Mouse (Mus musculus) spleen, adult 2 months (tissue): Measurements from ENCODE around the gene Maml3. TPM values are rescaled to one million over a fixed set of nuclear protein-coding genes. Genes with fewer than 3 reads are reported as not detected.
A peak's percentile ranks its signal among the peaks of the same experiment; 100 is the strongest.

Experiments used
- DNase-seq, 2 experiments: peaks; one replicate each; pipeline versions ENCODE4 v3.0.0 to v3.0.0-alpha.2; 2012 to 2021; ENCODE audit warnings: low spot score in 2 of 2, low read depth in 1 of 2
- H3K27ac ChIP-seq: fragments of 200-500 bp; 2 replicates; pipeline ENCODE4 v1.5.1; 2012; ENCODE audit warnings: low read length, inconsistent platforms; ENCODE audit not compliant: insufficient read depth
- H3K27me3 ChIP-seq: fragments of 200-500 bp; 2 replicates; pipeline ENCODE4 v1.6.1; 2012; ENCODE audit warnings: mild to moderate bottlenecking, moderate library complexity, low read length, inconsistent platforms; ENCODE audit not compliant: control insufficient read depth, insufficient read depth
- H3K36me3 ChIP-seq: fragments of 200-500 bp; 2 replicates; pipeline ENCODE4 v1.6.1; 2012; ENCODE audit warnings: mild to moderate bottlenecking, low read length, inconsistent platforms; ENCODE audit not compliant: control insufficient read depth, insufficient read depth
- H3K4me1 ChIP-seq: fragments of 200-500 bp; 2 replicates; pipeline ENCODE4 v1.6.1; 2011; ENCODE audit warnings: inconsistent platforms; ENCODE audit not compliant: control insufficient read depth, insufficient read depth, insufficient read length
- H3K4me3 ChIP-seq: fragments of 200-500 bp; 2 replicates; pipeline ENCODE4 v1.5.1; 2011; ENCODE audit warnings: mild to moderate bottlenecking, inconsistent platforms; ENCODE audit not compliant: insufficient read depth, insufficient read length; ENCODE audit errors: extremely low read depth
- CTCF ChIP-seq: fragments of 200-500 bp; IDR thresholded peaks from 2 replicates; pipeline ENCODE4 v1.5.1; 2011; ENCODE audit warnings: mild to moderate bottlenecking, inconsistent platforms; ENCODE audit not compliant: insufficient read depth, insufficient read length, insufficient replicate concordance; ENCODE audit errors: extremely low read depth
- POLR2A ChIP-seq: fragments of 200-500 bp; IDR thresholded peaks from 2 replicates; pipeline ENCODE4 v1.6.1; 2011; ENCODE audit warnings: low read depth, low read length, inconsistent platforms
- WGBS: fragments of 180-500 bp; shearing (Covaris S2); methylation state at CpG from one replicate; pipeline ENCODE4 v1.1.7; 2018; 5-methylcytosine and 5-hydroxymethylcytosine counted together
- polyA plus RNA-seq: library from polyadenylated mRNA; depleted of rRNA; stranded (reverse); fragments of >200 nt; gene quantifications from 2 replicates; pipeline ENCODE4 v1.2.3, GENCODE M21; 2012

Gene Maml3
- polyA plus RNA-seq, 1 experiment, result 2.7 TPM

DNA sequence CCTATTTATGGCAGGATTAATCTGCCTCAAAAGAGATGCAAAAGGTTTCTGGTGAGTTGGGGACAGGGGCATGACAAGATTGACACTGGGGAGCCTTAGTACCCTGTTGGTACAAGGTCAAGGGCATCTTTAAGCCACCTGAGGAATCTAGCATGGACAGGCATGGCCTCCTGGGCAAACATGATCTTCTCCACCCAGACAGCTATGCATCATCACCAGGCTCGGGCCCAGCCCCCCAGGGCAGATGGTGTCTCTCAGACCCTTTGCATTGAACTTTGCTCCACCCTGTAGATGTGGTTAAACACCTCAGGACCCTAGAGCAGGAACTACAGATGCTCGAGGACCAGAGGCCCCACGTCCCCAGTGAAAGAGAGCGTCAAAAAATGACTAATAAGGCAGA lies 444.8 kb downstream of the Maml3 start, which contains the start of gene Mgst2:
TSS of gene Mgst2 (plus strand) at position 301 of the 400 bp plus-strand sequence.
- peak within 1 kb of the TSS; percentile 73 for H3K27ac ChIP-seq
- H3K27me3 ChIP-seq, result no peaks in the 10 kb centered on the region
- TF ChIP-seq POLR2A (no peak), CTCF (no peak)
- no peaks in the 10 kb centered on the region for H3K36me3 ChIP-seq
- H3K4me3 ChIP-seq, result peak within 1 kb of the TSS; percentile 55
- 36% methylated on average over 4 of the region's 4 CpGs for WGBS
- peaks cover 14% of the 10 kb centered on the region; the same call in 1 of the 2 replicates for H3K4me1 ChIP-seq
- DNase-seq, result no peak

GRCm38 (mm10) chr3:51659415-51659814 lies 445.5 kb downstream of the Maml3 start:
- no peak overlapping the region for H3K27ac ChIP-seq
- TF ChIP-seq POLR2A, result no peak
- TF ChIP-seq CTCF, result no peak
- H3K36me3 ChIP-seq, result no peaks in the 10 kb centered on the region
- no peaks in the 10 kb centered on the region for H3K27me3 ChIP-seq
- no peak for DNase-seq
- H3K4me3 ChIP-seq, result no peak overlapping the region
- 94% methylated on average over 5 of the region's 5 CpGs for WGBS
- peaks cover 14% of the 10 kb centered on the region; the same call in 1 of the 2 replicates for H3K4me1 ChIP-seq

GRCm38 (mm10) chr3:51654303-51655055 lies 450.4 kb downstream of the Maml3 start:
- WGBS, result 22% methylated on average over 6 of the region's 6 CpGs
- DNase-seq, result peak in 1 of 2 experiments; percentile 22
- Histone ChIP-seq H3K4me1 (peaks cover 13% of the 10 kb centered on the region; the same call in 1 of the 2 replicates), H3K36me3 (no peaks in the 10 kb centered on the region), H3K27ac (peak overlapping the region; percentile 40), H3K27me3 (no peaks in the 10 kb centered on the region), H3K4me3 (no peak overlapping the region)
- TF ChIP-seq CTCF, result no peak

DNA sequence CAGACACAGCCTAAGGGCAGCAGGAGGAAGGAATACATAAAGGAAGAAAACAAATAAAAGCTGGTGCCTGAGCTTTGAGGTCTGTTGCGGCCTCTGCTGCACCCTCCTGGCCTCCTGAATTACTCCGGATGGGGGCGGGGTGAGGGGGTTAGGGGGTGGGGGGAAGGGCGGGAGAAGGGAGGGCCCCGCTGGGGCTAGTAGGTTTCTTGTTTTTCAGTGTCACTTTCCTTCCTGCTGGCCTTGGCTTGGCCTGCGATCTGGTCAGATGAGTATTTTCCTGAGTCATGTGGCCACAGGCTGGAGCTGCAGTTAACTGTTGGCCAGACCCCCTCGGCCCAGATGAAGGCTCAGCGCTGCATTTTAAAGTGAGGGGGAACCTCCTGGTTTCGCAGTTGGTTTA lies 452.2 kb downstream of the Maml3 start:
- Histone ChIP-seq H3K4me3 (peak overlapping the region; percentile 56), H3K4me1 (peaks cover 13% of the 10 kb centered on the region; the same call in 1 of the 2 replicates), H3K27me3 (no peaks in the 10 kb centered on the region), H3K36me3 (no peaks in the 10 kb centered on the region), H3K27ac (peak overlapping the region; percentile 88)
- peak; percentile 30; the same call in 1 of the 2 replicates for TF ChIP-seq POLR2A
- no peak for TF ChIP-seq CTCF
- WGBS, result 2% methylated on average over 9 of the region's 9 CpGs
- peak in 1 of 2 experiments; percentile 35 for DNase-seq

DNA sequence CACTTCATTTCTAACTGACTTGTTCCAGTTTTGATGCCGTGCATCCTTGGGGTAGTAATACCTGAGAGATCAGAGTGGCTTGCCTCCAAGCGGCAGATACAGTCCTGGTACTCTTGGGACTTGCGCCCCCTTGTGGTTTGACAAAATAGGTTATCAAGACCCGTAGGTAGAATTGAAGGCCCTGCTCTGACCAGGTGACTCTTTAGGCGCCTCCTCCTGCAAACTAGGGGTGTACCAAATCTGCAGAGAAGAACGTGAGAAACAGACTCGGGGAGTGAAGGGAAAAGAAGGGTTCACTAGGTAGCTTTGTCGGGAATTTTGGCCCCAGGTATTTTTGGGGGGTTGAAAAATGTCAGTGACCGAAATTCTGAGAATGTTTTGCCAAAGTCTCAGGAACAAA lies 452.6 kb downstream of the Maml3 start:
- Histone ChIP-seq H3K27me3 (no peaks in the 10 kb centered on the region), H3K4me3 (peak overlapping the region; percentile 26), H3K4me1 (peaks cover 13% of the 10 kb centered on the region; the same call in 1 of the 2 replicates), H3K36me3 (no peaks in the 10 kb centered on the region), H3K27ac (peak overlapping the region; percentile 57)
- peak; percentile 42; the same call in 1 of the 2 replicates for TF ChIP-seq CTCF
- no peak for TF ChIP-seq POLR2A
- 2% methylated on average over 9 of the region's 9 CpGs for WGBS
- peak; percentile 81 for DNase-seq

GRCm38 (mm10) chr3:51651149-51651548 lies 453.7 kb downstream of the Maml3 start:
- WGBS, result 90% methylated on average over 2 of the region's 2 CpGs
- TF ChIP-seq POLR2A (no peak), CTCF (no peak)
- DNase-seq, result no peak

GRCm38 (mm10) chr3:51649986-51650385 lies 454.9 kb downstream of the Maml3 start:
- TF ChIP-seq CTCF (no peak), POLR2A (no peak)
- DNase-seq, result no peak
- Histone ChIP-seq H3K4me1 (peaks cover 13% of the 10 kb centered on the region; the same call in 1 of the 2 replicates), H3K27me3 (no peaks in the 10 kb centered on the region), H3K4me3 (no peak overlapping the region), H3K36me3 (no peaks in the 10 kb centered on the region), H3K27ac (no peak overlapping the region)
- WGBS, result 89% methylated on average over 8 of the region's 8 CpGs

More at GRCm38 (mm10) chr3:51651149-51651548, 453.7 kb downstream of the Maml3 start:
- peaks cover 13% of the 10 kb centered on the region; the same call in 1 of the 2 replicates for H3K4me1 ChIP-seq
- no peaks in the 10 kb centered on the region for H3K27me3 ChIP-seq
- H3K4me3 ChIP-seq, result no peak overlapping the region
- no peaks in the 10 kb centered on the region for H3K36me3 ChIP-seq
- H3K27ac ChIP-seq, result no peak overlapping the region
